Mouse (Mus musculus): ENCODE data around the gene Sly. TPM values are rescaled to one million over a fixed set of nuclear protein-coding genes. Genes with fewer than 3 reads are reported as not detected.
"Not testable (repeated sequence)": the region's sequence is repeated elsewhere in the genome, so short reads cannot be mapped to it uniquely, and the experiment has no call there.

Gene Sly
- not detected in 2 replicates for total RNA-seq (2017)

GRCm38 (mm10) chrY:57186888-57187287 lies at the start of gene Sly:
Gene Sly (plus strand): TSS chrY:57187188.
- not testable (repeated sequence) for ATAC-seq (ENCODE audit: extremely low read depth, insufficient number of reproducible peaks, low FRiP score, poor library complexity, severe bottlenecking)
